Mouse (Mus musculus) bone marrow macrophage, adult 2 months (primary cell): ENCODE data around the gene Ugt2b34.

ENCODE experiments used
- CTCF ChIP-seq: IDR thresholded peaks from 2 replicates; pipeline ENCODE4 v1.5.1; 2012; ENCODE audit warnings: low read depth, mild to moderate bottlenecking, low read length, moderate library complexity
- POLR2A ChIP-seq: IDR thresholded peaks from 2 replicates; pipeline ENCODE4 v1.6.1; 2012; ENCODE audit warnings: mild to moderate bottlenecking, low read depth, low read length, borderline replicate concordance

- TF ChIP-seq CTCF, result no peak
- no peak for TF ChIP-seq POLR2A
Observed at GRCm38 (mm10) chr5:86889933-86890332, 16.8 kb downstream of the Ugt2b34 start.
